Mouse (Mus musculus) liver, adult 2 months (tissue): ENCODE data around the gene Dlg2.

Experiments
- CTCF ChIP-seq: fragments of 200-500 bp; IDR thresholded peaks from 2 replicates; pipeline ENCODE4 v1.5.1; 2011; ENCODE audit warnings: low read depth, low read length, control low read depth
- POLR2A ChIP-seq: fragments of 200-500 bp; IDR thresholded peaks from 2 replicates; pipeline ENCODE4 v1.6.1; 2011; ENCODE audit warnings: low read length, control low read depth; ENCODE audit not compliant: insufficient read depth; ENCODE audit errors: extremely low read depth

DNA sequence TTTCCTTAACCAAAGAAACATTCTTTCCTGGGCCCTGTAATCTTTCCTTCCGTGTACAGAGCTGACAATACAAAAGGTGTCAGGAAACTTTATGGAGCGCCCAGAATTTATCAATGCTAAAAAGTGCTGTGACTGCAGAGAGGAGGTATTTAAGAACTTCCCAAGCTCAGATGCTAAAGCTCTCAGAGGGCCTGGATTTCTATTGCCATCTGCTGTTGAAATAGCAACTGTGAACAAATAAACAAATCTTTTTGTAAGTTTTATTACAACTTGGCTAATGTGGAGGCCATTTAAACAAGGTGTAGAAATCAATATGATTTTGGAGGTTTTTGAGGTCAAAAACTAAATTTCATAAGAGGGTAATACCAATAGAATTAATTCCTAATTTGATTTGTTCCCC, 1570.8 kb downstream of the Dlg2 start:
- no peak for TF ChIP-seq CTCF
- TF ChIP-seq POLR2A: no peak
